Mouse (Mus musculus): Measurements from ENCODE around the gene Tbx10. TPM values are rescaled to one million over a fixed set of nuclear protein-coding genes. Genes with fewer than 3 reads are reported as not detected.
"Not testable (repeated sequence)": the region's sequence is repeated elsewhere in the genome, so short reads cannot be mapped to it uniquely, and the experiment has no call there.

Tbx10 gene
- polyA plus RNA-seq, 1 experiment from 2014 or later, result not detected

DNA sequence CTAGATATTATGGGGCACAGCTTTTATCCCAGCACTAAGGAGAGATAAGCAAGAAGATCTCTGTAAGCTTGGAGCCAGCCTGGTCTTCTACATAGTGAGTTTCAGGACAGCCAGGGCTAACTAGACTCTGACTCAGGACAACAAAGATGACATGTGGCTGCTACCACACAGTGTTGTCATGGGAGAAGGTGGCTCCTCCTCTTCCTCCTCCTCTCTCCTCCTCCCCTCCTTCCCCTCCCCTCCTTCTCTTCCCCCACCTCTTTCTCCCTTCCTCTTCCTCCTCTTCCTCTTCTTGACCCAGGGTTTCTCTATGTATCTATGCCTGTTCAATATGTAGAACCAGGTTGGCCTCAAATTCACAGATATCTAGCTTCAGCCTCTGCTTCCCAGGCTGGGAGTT is 41.1 kb upstream of the Tbx10 start:
- no peak for ATAC-seq (ENCODE audit: insufficient number of reproducible peaks, insufficient read depth, low FRiP score, low read depth)
- Histone ChIP-seq H3K36me3 (ENCODE audit: control insufficient read depth, insufficient read depth, low read length) (no peaks in the 10 kb centered on the region), H3K4me3 (ENCODE audit: control insufficient read depth in 1 of 2, insufficient read depth in 1 of 2, low read depth in 1 of 2, low read length in 2 of 2) (no peak overlapping the region)

DNA sequence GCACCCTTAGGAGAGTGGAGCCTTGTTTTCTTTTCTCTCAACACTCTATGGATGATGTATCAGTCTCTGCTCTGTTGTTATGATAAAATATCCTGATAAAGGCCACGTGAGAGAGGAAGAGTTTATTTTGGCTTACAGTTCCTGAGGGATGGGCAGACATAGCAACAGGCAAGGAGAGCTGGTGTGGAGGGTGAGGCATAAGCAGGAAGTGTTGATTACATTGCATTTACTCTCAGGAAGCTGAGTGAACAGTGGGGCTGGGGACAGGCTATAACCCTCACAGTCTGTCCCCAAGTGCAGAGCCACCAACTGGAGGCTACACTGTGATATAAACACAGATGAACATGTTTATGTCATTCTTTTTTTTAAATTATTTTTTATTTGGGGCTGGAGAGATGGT is 40.5 kb upstream of the Tbx10 start:
- H3K9me3 ChIP-seq (ENCODE audit: control insufficient read depth, low read length), result no peaks in the 10 kb centered on the region
- no peak overlapping the region for H3K9ac ChIP-seq (ENCODE audit: low read length)
- no peak for ATAC-seq (ENCODE audit: insufficient number of reproducible peaks, insufficient read depth, low FRiP score, low read depth)
- H3K4me3 ChIP-seq (ENCODE audit: control insufficient read depth in 1 of 2, insufficient read depth in 1 of 2, low read depth in 1 of 2, low read length in 2 of 2), result no peak overlapping the region
- 0 out of 4 replicates have a peak, but pooled peaks cover 0 to 4% of the 10 kb centered on the region in 2 experiments for H3K4me1 ChIP-seq (ENCODE audit: control insufficient read depth in 2 of 2, insufficient read depth in 2 of 2, low read length in 2 of 2)
- H3K4me2 ChIP-seq (ENCODE audit: low read length), result no peak overlapping the region
- 26% methylated on average over 1 of the region's 1 CpGs for WGBS
- no peak overlapping the region for H3K27ac ChIP-seq (replicated peaks in 1 of 2; ENCODE audit: control insufficient read depth in 1 of 2, insufficient read depth in 1 of 2, low read depth in 2 of 2, low read length in 2 of 2)
- 0 out of 2 replicates have a peak, but pooled peaks cover 3% of the 10 kb centered on the region for H3K27me3 ChIP-seq (ENCODE audit: control insufficient read depth, insufficient read depth, low read length)
- no peaks in the 10 kb centered on the region for H3K36me3 ChIP-seq (ENCODE audit: control insufficient read depth, insufficient read depth, low read length)

More for the DNA sequence above, 41.1 kb upstream of the Tbx10 start:
- no peak overlapping the region for H3K27ac ChIP-seq (replicated peaks in 1 of 2; ENCODE audit: control insufficient read depth in 1 of 2, insufficient read depth in 1 of 2, low read depth in 2 of 2, low read length in 2 of 2)
- no peak overlapping the region for H3K9ac ChIP-seq (ENCODE audit: low read length)
- H3K27me3 ChIP-seq (ENCODE audit: control insufficient read depth, insufficient read depth, low read length), result 0 out of 2 replicates have a peak, but pooled peaks cover under 1% of the 10 kb centered on the region
- peaks cover 0 to 6% of the 10 kb centered on the region in 2 experiments; a peak in 2 of 4 replicates for H3K4me1 ChIP-seq (ENCODE audit: control insufficient read depth in 2 of 2, insufficient read depth in 2 of 2, low read length in 2 of 2)
- H3K9me3 ChIP-seq (ENCODE audit: control insufficient read depth, low read length), result no peaks in the 10 kb centered on the region
- no peak overlapping the region for H3K4me2 ChIP-seq (ENCODE audit: low read length)

DNA sequence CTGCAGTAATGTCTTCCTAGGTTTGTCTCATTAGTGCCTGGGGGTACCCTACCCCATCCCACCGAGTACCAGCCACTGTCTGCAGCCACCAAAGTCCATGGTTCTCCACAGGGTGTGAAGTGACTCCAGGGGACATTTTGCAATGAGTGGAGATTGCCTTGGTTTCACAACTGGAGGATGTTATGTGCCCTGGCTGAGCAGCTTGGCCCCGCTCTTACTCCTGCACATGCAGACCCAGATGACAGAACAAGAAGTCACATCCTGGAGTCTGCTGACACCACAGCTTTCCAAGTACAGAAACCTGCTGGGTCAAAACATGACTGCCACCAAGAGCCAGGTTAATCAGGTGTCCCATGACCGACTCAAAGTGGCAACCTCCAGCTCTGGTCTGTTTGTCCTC is 37.5 kb upstream of the Tbx10 start:
- 83% methylated on average over 3 of the region's 3 CpGs for WGBS
- Histone ChIP-seq H3K27me3 (ENCODE audit: control insufficient read depth, insufficient read depth, low read length) (0 out of 2 replicates have a peak, but pooled peaks cover 3% of the 10 kb centered on the region), H3K27ac (replicated peaks in 1 of 2; ENCODE audit: control insufficient read depth in 1 of 2, insufficient read depth in 1 of 2, low read depth in 2 of 2, low read length in 2 of 2) (no peak overlapping the region), H3K4me3 (ENCODE audit: control insufficient read depth in 1 of 2, insufficient read depth in 1 of 2, low read depth in 1 of 2, low read length in 2 of 2) (no peak overlapping the region), H3K4me1 (ENCODE audit: control insufficient read depth in 2 of 2, insufficient read depth in 2 of 2, low read length in 2 of 2) (0 out of 4 replicates have a peak, but pooled peaks cover 0 to 4% of the 10 kb centered on the region in 2 experiments), H3K9ac (ENCODE audit: low read length) (no peak overlapping the region), H3K4me2 (ENCODE audit: low read length) (no peak overlapping the region), H3K9me3 (ENCODE audit: control insufficient read depth, low read length) (no peaks in the 10 kb centered on the region), H3K36me3 (ENCODE audit: control insufficient read depth, insufficient read depth, low read length) (no peaks in the 10 kb centered on the region)
- ATAC-seq (ENCODE audit: insufficient number of reproducible peaks, insufficient read depth, low FRiP score, low read depth), result no peak

DNA sequence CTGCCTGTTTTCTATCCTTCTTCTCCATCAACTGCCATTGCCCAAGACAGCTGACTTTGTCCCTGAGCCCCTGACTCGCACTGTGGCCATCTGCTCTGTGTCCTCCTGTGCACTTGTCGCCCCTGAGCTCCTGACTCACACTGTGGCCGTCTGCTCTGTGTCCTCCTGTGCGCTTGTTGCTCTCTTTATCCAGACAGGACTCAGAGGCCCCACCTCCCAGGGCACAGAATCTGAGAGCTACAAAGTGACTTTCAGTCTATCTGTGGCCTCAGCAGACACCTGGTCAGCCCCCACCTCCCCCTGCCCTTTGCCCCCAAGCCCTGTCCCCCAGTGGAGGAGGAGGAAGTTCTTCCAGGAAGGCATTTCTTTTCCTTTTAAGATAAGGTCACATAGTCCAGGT is 36.7 kb upstream of the Tbx10 start:
- Histone ChIP-seq H3K4me3 (ENCODE audit: control insufficient read depth in 1 of 2, insufficient read depth in 1 of 2, low read depth in 1 of 2, low read length in 2 of 2) (no peak overlapping the region), H3K27ac (replicated peaks in 1 of 2; ENCODE audit: control insufficient read depth in 1 of 2, insufficient read depth in 1 of 2, low read depth in 2 of 2, low read length in 2 of 2) (no peak overlapping the region), H3K36me3 (ENCODE audit: control insufficient read depth, insufficient read depth, low read length) (no peaks in the 10 kb centered on the region), H3K4me2 (ENCODE audit: low read length) (no peak overlapping the region), H3K9me3 (ENCODE audit: control insufficient read depth, low read length) (no peaks in the 10 kb centered on the region), H3K4me1 (ENCODE audit: control insufficient read depth in 2 of 2, insufficient read depth in 2 of 2, low read length in 2 of 2) (0 out of 4 replicates have a peak, but pooled peaks cover 0 to 4% of the 10 kb centered on the region in 2 experiments), H3K27me3 (ENCODE audit: control insufficient read depth, insufficient read depth, low read length) (0 out of 2 replicates have a peak, but pooled peaks cover 3% of the 10 kb centered on the region), H3K9ac (ENCODE audit: low read length) (no peak overlapping the region)
- 10% methylated on average over 4 of the region's 4 CpGs for WGBS
- no peak for ATAC-seq (ENCODE audit: insufficient number of reproducible peaks, insufficient read depth, low FRiP score, low read depth)

DNA sequence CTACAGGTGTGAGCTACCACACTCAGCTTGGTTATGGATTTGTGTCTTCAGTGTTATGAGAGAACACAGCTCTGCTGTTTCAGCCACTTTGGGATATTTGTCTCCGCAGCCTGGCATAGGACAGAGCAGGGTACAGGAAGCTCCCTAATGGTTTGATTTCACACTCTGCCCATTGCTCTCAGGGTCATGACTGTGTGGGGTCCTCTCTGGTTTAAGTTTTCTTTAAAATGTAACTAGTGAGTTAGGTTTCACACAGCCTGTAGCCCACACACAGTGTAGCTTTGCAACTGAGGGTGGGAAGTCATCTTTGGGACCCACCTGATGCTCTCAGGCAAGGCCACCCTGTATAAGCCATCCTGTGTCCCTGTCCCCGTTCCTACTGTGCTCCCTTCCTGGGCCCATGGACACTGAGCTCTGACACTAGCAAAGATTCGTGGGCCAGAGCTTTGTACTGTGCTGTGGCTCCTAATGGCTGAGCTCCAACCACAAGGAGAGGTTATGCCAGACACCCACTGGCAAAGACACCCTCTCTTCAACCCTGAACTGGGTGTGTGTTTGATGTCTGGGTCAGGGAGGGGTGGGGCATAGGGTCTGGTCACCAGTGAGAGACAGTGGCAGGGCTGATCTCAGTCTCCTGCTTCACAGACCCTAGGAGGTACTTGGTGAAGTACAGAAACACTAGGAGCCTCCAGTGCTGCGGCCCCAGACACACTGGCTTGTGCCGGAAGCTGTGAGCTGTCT is 35.1 kb upstream of the Tbx10 start:
- not testable (repeated sequence) for H3K4me2 ChIP-seq (ENCODE audit: low read length); H3K27ac ChIP-seq (replicated peaks in 1 of 2; ENCODE audit: control insufficient read depth in 1 of 2, insufficient read depth in 1 of 2, low read depth in 2 of 2, low read length in 2 of 2); H3K27me3 ChIP-seq (ENCODE audit: control insufficient read depth, insufficient read depth, low read length); H3K4me1 ChIP-seq (ENCODE audit: control insufficient read depth in 2 of 2, insufficient read depth in 2 of 2, low read length in 2 of 2); H3K9me3 ChIP-seq (ENCODE audit: control insufficient read depth, low read length); H3K9ac ChIP-seq (ENCODE audit: low read length); H3K4me3 ChIP-seq (ENCODE audit: control insufficient read depth in 1 of 2, insufficient read depth in 1 of 2, low read depth in 1 of 2, low read length in 2 of 2); H3K36me3 ChIP-seq (ENCODE audit: control insufficient read depth, insufficient read depth, low read length); ATAC-seq (ENCODE audit: insufficient number of reproducible peaks, insufficient read depth, low FRiP score, low read depth)
- 81% methylated on average over 5 of the region's 5 CpGs for WGBS

DNA sequence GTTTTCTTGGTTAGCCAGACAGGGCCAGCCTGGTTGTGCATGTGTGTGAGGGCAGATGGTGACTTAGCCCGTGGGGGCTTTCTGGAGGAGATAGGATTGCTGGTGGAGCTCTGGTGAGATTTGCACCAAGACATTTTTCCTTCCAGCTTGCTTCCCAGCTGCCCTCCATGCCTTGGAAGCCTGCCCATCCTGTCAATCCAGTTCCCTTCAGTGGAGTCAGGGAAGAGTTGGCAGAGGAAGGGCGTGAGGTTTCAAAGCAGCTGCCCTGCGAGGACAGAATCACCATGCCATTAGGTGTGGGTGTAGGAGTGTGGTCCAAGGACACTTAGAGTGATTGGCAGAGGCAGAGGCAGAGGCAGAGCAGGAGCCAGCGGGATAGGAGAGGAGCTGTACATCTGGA is 34.1 kb upstream of the Tbx10 start, which contains the start of gene Aldh3b3:
TSS of gene Aldh3b3 (plus strand) at position 176 of the 400 bp plus-strand sequence.
- WGBS, result 55% methylated on average over 4 of the region's 4 CpGs

DNA sequence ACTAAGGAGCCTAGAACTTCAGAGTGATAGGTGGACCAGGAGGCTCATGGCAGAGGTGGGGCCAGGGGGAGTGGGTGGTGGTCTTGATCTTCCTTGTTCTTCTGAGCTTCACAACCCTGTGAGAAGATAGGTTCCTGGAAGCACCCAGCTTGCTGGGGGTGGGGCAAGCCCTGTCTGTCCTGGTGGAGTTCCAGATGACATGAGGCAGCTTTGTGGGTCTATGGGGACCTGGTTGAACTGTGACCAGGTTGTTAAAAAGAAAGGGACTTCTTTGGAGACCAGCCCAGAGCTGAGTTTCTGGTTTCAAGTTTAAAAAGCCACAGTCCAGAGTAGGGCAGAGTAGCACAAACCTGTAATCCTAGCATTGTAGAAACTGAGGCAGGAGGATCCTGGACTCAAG is 33.5 kb upstream of the Tbx10 start:
- no peak overlapping the region for H3K4me2 ChIP-seq (ENCODE audit: low read length)
- H3K27me3 ChIP-seq (ENCODE audit: control insufficient read depth, insufficient read depth, low read length), result 0 out of 2 replicates have a peak, but pooled peaks cover 3% of the 10 kb centered on the region
- no peaks in the 10 kb centered on the region for H3K36me3 ChIP-seq (ENCODE audit: control insufficient read depth, insufficient read depth, low read length)
- H3K4me1 ChIP-seq (ENCODE audit: control insufficient read depth in 2 of 2, insufficient read depth in 2 of 2, low read length in 2 of 2), result peaks cover 0 to 6% of the 10 kb centered on the region in 2 experiments; a peak in 1 of 4 replicates
- H3K9ac ChIP-seq (ENCODE audit: low read length), result no peak overlapping the region
- H3K27ac ChIP-seq (replicated peaks in 1 of 2; ENCODE audit: control insufficient read depth in 1 of 2, insufficient read depth in 1 of 2, low read depth in 2 of 2, low read length in 2 of 2), result no peak overlapping the region
- no peak overlapping the region for H3K4me3 ChIP-seq (ENCODE audit: control insufficient read depth in 1 of 2, insufficient read depth in 1 of 2, low read depth in 1 of 2, low read length in 2 of 2)
- ATAC-seq (ENCODE audit: insufficient number of reproducible peaks, insufficient read depth, low FRiP score, low read depth), result no peak
- H3K9me3 ChIP-seq (ENCODE audit: control insufficient read depth, low read length), result no peaks in the 10 kb centered on the region

More for the DNA sequence above, 34.1 kb upstream of the Tbx10 start, which contains the start of gene Aldh3b3:
- H3K4me1 ChIP-seq (ENCODE audit: control insufficient read depth in 2 of 2, insufficient read depth in 2 of 2, low read length in 2 of 2), result peaks cover 0 to 6% of the 10 kb centered on the region in 2 experiments; a peak in 1 of 4 replicates
- H3K9ac ChIP-seq (ENCODE audit: low read length), result no peak within 1 kb of the TSS
- H3K9me3 ChIP-seq (ENCODE audit: control insufficient read depth, low read length), result no peaks in the 10 kb centered on the region
- H3K4me2 ChIP-seq (ENCODE audit: low read length), result no peak within 1 kb of the TSS
- no peaks in the 10 kb centered on the region for H3K36me3 ChIP-seq (ENCODE audit: control insufficient read depth, insufficient read depth, low read length)
- 0 out of 2 replicates have a peak, but pooled peaks cover 3% of the 10 kb centered on the region for H3K27me3 ChIP-seq (ENCODE audit: control insufficient read depth, insufficient read depth, low read length)
- H3K27ac ChIP-seq (replicated peaks in 1 of 2; ENCODE audit: control insufficient read depth in 1 of 2, insufficient read depth in 1 of 2, low read depth in 2 of 2, low read length in 2 of 2), result no peak within 1 kb of the TSS
- no peak for ATAC-seq (ENCODE audit: insufficient number of reproducible peaks, insufficient read depth, low FRiP score, low read depth)
- no peak within 1 kb of the TSS for H3K4me3 ChIP-seq (ENCODE audit: control insufficient read depth in 1 of 2, insufficient read depth in 1 of 2, low read depth in 1 of 2, low read length in 2 of 2)

Data from heart, embryonic 14.5 days (tissue).